ENCODE assay signal across 19 mouse cellular contexts in genomic region chr12:91056885-91057284, GRCm38 (mm10).
A peak's percentile ranks its signal among the peaks of the same experiment; 100 is the strongest.
DNase-seq lines count a peak whose midpoint lies in the region; ATAC-seq and TF ChIP-seq lines count a peak whose summit lies in the region.
"Had no signal": no experiment of that assay in that cellular context is flagged by ENCODE, and none has a peak within 500 bp of the region (broad histone marks: within the 10 kb centered on the region; RNA-seq: fewer than 3 reads in every experiment).

No protein-coding gene starts in this region.

- 84% methylated on average over 10 of the region's 10 CpGs for WGBS in liver, postnatal 0 days (ENCODE audit: insufficient replicate concordance)

- no peaks in the 10 kb centered on the region for H3K36me3 ChIP-seq in liver, postnatal 0 days (replicated peaks; ENCODE audit: insufficient read depth, low read length)
- H3K36me3 ChIP-seq: embryonic facial prominence, embryonic 12.5 days; forebrain, embryonic 15.5 days; heart, embryonic 13.5 days; hindbrain, embryonic 15.5 days had no signal

- no peak for ATAC-seq in liver, postnatal 0 days
- ATAC-seq: forebrain, embryonic 15.5 days; inflammation-experienced regulatory T-cells, adult 6 months had no signal

- H3K4me2 ChIP-seq in liver, postnatal 0 days (ENCODE audit: low read depth, low read length): no peak overlapping the region
- H3K4me2 ChIP-seq: embryonic facial prominence, embryonic 12.5 days; forebrain, embryonic 15.5 days; heart, embryonic 13.5 days; hindbrain, embryonic 15.5 days had no signal

- TF ChIP-seq CTCF in liver, postnatal 0 days (IDR thresholded peaks at IDR 0.05; ENCODE audit: low read depth): no peak

- H3K27me3 ChIP-seq in liver, postnatal 0 days (ENCODE audit: insufficient read depth, low read length): no peaks in the 10 kb centered on the region
- H3K27me3 ChIP-seq: embryonic facial prominence, embryonic 12.5 days; forebrain, embryonic 15.5 days; heart, embryonic 13.5 days; hindbrain, embryonic 15.5 days had no signal

- no peak overlapping the region for H3K27ac ChIP-seq in liver, postnatal 0 days (ENCODE audit: low read depth)
- H3K27ac ChIP-seq: embryonic facial prominence, embryonic 12.5 days; forebrain, embryonic 15.5 days; heart, embryonic 13.5 days; hindbrain, embryonic 15.5 days had no signal

- no peak overlapping the region for H3K4me3 ChIP-seq in liver, postnatal 0 days (ENCODE audit: low read depth, low read length)
- H3K4me3 ChIP-seq: embryonic facial prominence, embryonic 12.5 days; forebrain, embryonic 15.5 days; heart, embryonic 13.5 days; hindbrain, embryonic 15.5 days had no signal

- no peaks in the 10 kb centered on the region for H3K4me1 ChIP-seq in liver, postnatal 0 days (ENCODE audit: insufficient read depth)
- H3K4me1 ChIP-seq: embryonic facial prominence, embryonic 12.5 days; forebrain, embryonic 15.5 days; heart, embryonic 13.5 days; hindbrain, embryonic 15.5 days had no signal

- peak; percentile 95 for DNase-seq in brain, adult 2 months (ENCODE audit: low read depth, low spot score)
- DNase-seq in cerebellum, adult 11 months: peak; percentile 76
- peak; percentile 71 for DNase-seq in cerebellum, adult 8-10 months
- DNase-seq in cerebellum, postnatal 14 days: peak; percentile 61 to 82
- no peak for DNase-seq in kidney, postnatal 4 days
- no peak for DNase-seq in liver, postnatal 0 days
- no peak for DNase-seq in embryo, embryonic 9.5 days (ENCODE audit: extremely low spot score)
- DNase-seq: adrenal gland, adult 2 months; adrenal gland, postnatal 25 days; embryo, embryonic 11 days; gastrocnemius, postnatal 36 days; heart, adult 11 months; heart, postnatal 36 days; kidney, adult 11 months had no signal

- H3K9me3 ChIP-seq in liver, postnatal 0 days (ENCODE audit: low read length): no peaks in the 10 kb centered on the region
- H3K9me3 ChIP-seq: embryonic facial prominence, embryonic 12.5 days; forebrain, embryonic 15.5 days; heart, embryonic 13.5 days; hindbrain, embryonic 15.5 days had no signal

- no peak overlapping the region for H3K9ac ChIP-seq in liver, postnatal 0 days (replicated peaks)
- H3K9ac ChIP-seq: embryonic facial prominence, embryonic 12.5 days; forebrain, embryonic 15.5 days; heart, embryonic 13.5 days; hindbrain, embryonic 15.5 days had no signal

- no peak for TF ChIP-seq EP300 in liver, postnatal 0 days (IDR thresholded peaks at IDR 0.05; ENCODE audit: low read depth)

Comparison
In these comparisons a context has a peak if more than half of its experiments do, and no peak if none do; other contexts are left out.
1. DNase-seq: peak in brain, adult 2 months (single experiment), cerebellum, adult 11 months (single experiment), cerebellum, adult 8-10 months (single experiment) and cerebellum, postnatal 14 days (2 of 2); none in kidney, postnatal 4 days (0 of 2), liver, postnatal 0 days (single experiment) and embryo, embryonic 9.5 days (single experiment).